Mouse (Mus musculus): ENCODE measurements around the gene Pheta1.

GRCm38 (mm10) chr5:121846322-121846721 lies 2.5 kb upstream of the Pheta1 start:
- TF ChIP-seq CTCF (IDR thresholded peaks at IDR 0.05; ENCODE audit: extremely low read depth, insufficient read depth, low read length) (no peak), POLR2A (IDR thresholded peaks at IDR 0.05; ENCODE audit: extremely low read depth, insufficient read depth, low read length) (no peak)

Measured in cortical plate, adult 2 months (tissue).